Mouse (Mus musculus): ENCODE measurements around the gene Wwox. TPM values are rescaled to one million over a fixed set of nuclear protein-coding genes. Genes with fewer than 3 reads are reported as not detected.

Wwox gene
- polyA plus RNA-seq, 1 experiment from 2014 or later: 16.3 TPM

DNA sequence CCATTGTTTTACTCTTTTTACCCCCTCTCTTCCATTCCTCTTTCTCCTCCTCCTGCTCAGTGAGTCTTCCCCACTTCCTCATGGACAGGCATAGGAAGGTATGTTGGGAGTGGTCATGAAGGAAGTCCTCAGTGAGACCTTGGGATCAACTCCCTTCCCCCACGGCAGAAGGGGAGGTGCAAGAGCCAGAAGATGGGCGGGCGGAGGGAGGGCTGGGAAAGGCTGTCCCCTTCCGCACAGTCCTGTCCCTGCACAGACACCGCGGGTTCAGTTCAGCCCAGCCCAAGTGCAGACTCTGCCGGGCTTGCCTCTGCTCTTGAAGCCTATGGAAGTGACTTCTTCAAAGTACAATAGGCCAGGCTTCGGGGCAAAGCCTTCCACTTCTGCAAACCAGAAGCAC is 38.3 kb downstream of the Wwox start:
- H3K9me3 ChIP-seq (replicated peaks; ENCODE audit: low read length): no peaks in the 10 kb centered on the region
- DNase-seq (ENCODE audit: low spot score) (no peak), ATAC-seq (replicated peaks; ENCODE audit: low FRiP score, low read depth) (no peak; the same call in 1 of the 2 replicates)
- H3K4me1 ChIP-seq (replicated peaks; ENCODE audit: insufficient read depth, low read length): no peaks in the 10 kb centered on the region
- H3K9ac ChIP-seq (ENCODE audit: low read depth, low read length): no peak overlapping the region
- WGBS: 68% methylated on average over 8 of the region's 8 CpGs
- TF ChIP-seq CTCF (IDR thresholded peaks at IDR 0.05; ENCODE audit: low read depth): no peak
- H3K27ac ChIP-seq: no peak overlapping the region
- H3K4me3 ChIP-seq (replicated peaks; ENCODE audit: low read depth, low read length): no peak overlapping the region
- H3K27me3 ChIP-seq (ENCODE audit: insufficient read depth, low read length): no peaks in the 10 kb centered on the region
- no peak overlapping the region for H3K4me2 ChIP-seq (ENCODE audit: low read length)
- H3K36me3 ChIP-seq (ENCODE audit: insufficient read depth, low read length): no peaks in the 10 kb centered on the region

- ATAC-seq (replicated peaks; ENCODE audit: low FRiP score, low read depth): peak; percentile 82
- Histone ChIP-seq H3K4me3 (replicated peaks; ENCODE audit: low read depth, low read length) (no peak overlapping the region), H3K4me1 (replicated peaks; ENCODE audit: insufficient read depth, low read length) (no peaks in the 10 kb centered on the region), H3K4me2 (ENCODE audit: low read length) (no peak overlapping the region), H3K27ac (no peak overlapping the region), H3K27me3 (ENCODE audit: insufficient read depth, low read length) (no peaks in the 10 kb centered on the region), H3K9me3 (replicated peaks; ENCODE audit: low read length) (no peaks in the 10 kb centered on the region), H3K36me3 (ENCODE audit: insufficient read depth, low read length) (no peaks in the 10 kb centered on the region), H3K9ac (ENCODE audit: low read depth, low read length) (no peak overlapping the region)
- WGBS: 70% methylated on average over 8 of the region's 8 CpGs
- no peak for DNase-seq (ENCODE audit: low spot score)
- no peak for TF ChIP-seq CTCF (IDR thresholded peaks at IDR 0.05; ENCODE audit: low read depth)
Measured at GRCm38 (mm10) chr8:114479749-114480148, 40.3 kb downstream of the Wwox start.

GRCm38 (mm10) chr8:114491662-114492160 is 52.3 kb downstream of the Wwox start:
- ATAC-seq (replicated peaks; ENCODE audit: low FRiP score, low read depth): no peak
- H3K9me3 ChIP-seq (replicated peaks; ENCODE audit: low read length): no peaks in the 10 kb centered on the region
- WGBS: 87% methylated on average over 5 of the region's 5 CpGs

GRCm38 (mm10) chr8:114499448-114500144 is 60.1 kb downstream of the Wwox start:
- ATAC-seq (replicated peaks; ENCODE audit: low FRiP score, low read depth): no peak
- no peak for TF ChIP-seq CTCF (IDR thresholded peaks at IDR 0.05; ENCODE audit: low read depth)
- Histone ChIP-seq H3K9me3 (replicated peaks; ENCODE audit: low read length) (no peaks in the 10 kb centered on the region), H3K27ac (no peak overlapping the region), H3K27me3 (ENCODE audit: insufficient read depth, low read length) (no peaks in the 10 kb centered on the region), H3K36me3 (ENCODE audit: insufficient read depth, low read length) (no peaks in the 10 kb centered on the region), H3K4me2 (ENCODE audit: low read length) (no peak overlapping the region), H3K4me1 (replicated peaks; ENCODE audit: insufficient read depth, low read length) (no peaks in the 10 kb centered on the region), H3K9ac (ENCODE audit: low read depth, low read length) (no peak overlapping the region), H3K4me3 (replicated peaks; ENCODE audit: low read depth, low read length) (no peak overlapping the region)
- 33% methylated on average over 16 of the region's 16 CpGs for WGBS
- DNase-seq (ENCODE audit: low spot score): no peak

More at GRCm38 (mm10) chr8:114491662-114492160, 52.3 kb downstream of the Wwox start:
- Histone ChIP-seq H3K4me2 (ENCODE audit: low read length) (no peak overlapping the region), H3K4me1 (replicated peaks; ENCODE audit: insufficient read depth, low read length) (no peaks in the 10 kb centered on the region), H3K27me3 (ENCODE audit: insufficient read depth, low read length) (no peaks in the 10 kb centered on the region), H3K36me3 (ENCODE audit: insufficient read depth, low read length) (no peaks in the 10 kb centered on the region), H3K4me3 (replicated peaks; ENCODE audit: low read depth, low read length) (no peak overlapping the region), H3K27ac (no peak overlapping the region), H3K9ac (ENCODE audit: low read depth, low read length) (no peak overlapping the region)
- no peak for DNase-seq (ENCODE audit: low spot score)
- no peak for TF ChIP-seq CTCF (IDR thresholded peaks at IDR 0.05; ENCODE audit: low read depth)

- ATAC-seq (replicated peaks; ENCODE audit: low FRiP score, low read depth) (no peak), DNase-seq (ENCODE audit: low spot score) (no peak)
- Histone ChIP-seq H3K4me3 (replicated peaks; ENCODE audit: low read depth, low read length) (no peak overlapping the region), H3K9me3 (replicated peaks; ENCODE audit: low read length) (no peaks in the 10 kb centered on the region), H3K4me1 (replicated peaks; ENCODE audit: insufficient read depth, low read length) (no peaks in the 10 kb centered on the region), H3K4me2 (ENCODE audit: low read length) (no peak overlapping the region), H3K36me3 (ENCODE audit: insufficient read depth, low read length) (no peaks in the 10 kb centered on the region), H3K27me3 (ENCODE audit: insufficient read depth, low read length) (no peaks in the 10 kb centered on the region), H3K9ac (ENCODE audit: low read depth, low read length) (no peak overlapping the region), H3K27ac (no peak overlapping the region)
- 69% methylated on average over 6 of the region's 6 CpGs for WGBS
- no peak for TF ChIP-seq CTCF (IDR thresholded peaks at IDR 0.05; ENCODE audit: low read depth)
Measured at GRCm38 (mm10) chr8:114501906-114502305, 62.5 kb downstream of the Wwox start.

- H3K9ac ChIP-seq (ENCODE audit: low read depth, low read length): no peak overlapping the region
- ATAC-seq (replicated peaks; ENCODE audit: low FRiP score, low read depth) (no peak), DNase-seq (ENCODE audit: low spot score) (no peak)
- no peak overlapping the region for H3K27ac ChIP-seq
- H3K4me3 ChIP-seq (replicated peaks; ENCODE audit: low read depth, low read length): no peak overlapping the region
- no peaks in the 10 kb centered on the region for H3K9me3 ChIP-seq (replicated peaks; ENCODE audit: low read length)
- H3K27me3 ChIP-seq (ENCODE audit: insufficient read depth, low read length): no peaks in the 10 kb centered on the region
- no peaks in the 10 kb centered on the region for H3K4me1 ChIP-seq (replicated peaks; ENCODE audit: insufficient read depth, low read length)
- no peak overlapping the region for H3K4me2 ChIP-seq (ENCODE audit: low read length)
- 86% methylated on average over 3 of the region's 3 CpGs for WGBS
- H3K36me3 ChIP-seq (ENCODE audit: insufficient read depth, low read length): no peaks in the 10 kb centered on the region
- no peak for TF ChIP-seq CTCF (IDR thresholded peaks at IDR 0.05; ENCODE audit: low read depth)
Measured at GRCm38 (mm10) chr8:114503196-114503595, 63.7 kb downstream of the Wwox start.

Data from kidney, postnatal 0 days (tissue).